Mouse (Mus musculus): ENCODE data around the gene Gna15. TPM values are rescaled to one million over a fixed set of nuclear protein-coding genes. Genes with fewer than 3 reads are reported as not detected.
A peak's percentile ranks its signal among the peaks of the same experiment; 100 is the strongest.

Gna15 gene
- polyA plus RNA-seq, 1 experiment, result 1.5 TPM

DNA sequence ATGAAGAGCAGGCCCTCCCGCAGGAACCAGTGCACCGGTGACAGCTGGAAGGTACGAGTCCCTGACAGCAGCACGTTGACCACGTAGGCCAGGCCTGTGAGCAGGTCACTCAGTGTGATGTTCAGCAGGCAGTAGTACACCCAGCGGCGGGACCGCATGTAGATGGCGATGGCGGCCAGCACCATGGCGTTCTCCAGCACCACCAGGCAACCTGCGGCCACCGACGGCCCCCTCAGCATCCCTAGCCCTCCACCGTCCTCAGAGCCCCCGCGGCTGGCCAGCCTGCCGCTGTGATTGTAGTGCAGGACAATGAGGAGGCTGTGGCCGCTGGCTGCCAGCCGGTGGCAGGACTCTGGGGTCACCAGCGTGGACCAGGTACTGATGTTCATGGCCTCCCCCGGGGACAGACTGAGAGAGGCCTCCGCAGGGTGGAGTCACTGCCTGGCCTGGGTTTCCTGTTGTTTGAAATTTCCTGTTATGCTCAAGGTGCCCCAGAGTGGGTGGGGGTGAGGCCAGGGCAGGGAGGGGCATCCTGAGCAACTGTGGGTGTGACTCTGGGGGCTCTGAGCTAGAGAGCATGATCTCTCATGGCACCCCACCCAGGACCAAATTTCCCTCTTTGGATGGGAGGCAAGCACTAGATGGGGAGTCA is 24.6 kb downstream of the Gna15 start:
- Histone ChIP-seq H3K4me1 (ENCODE audit: control insufficient read depth, insufficient read depth, insufficient read length, low read length) (peaks cover 14% of the 10 kb centered on the region), H3K4me3 (ENCODE audit: low read depth, low read length) (peak overlapping the region; percentile 63), H3K36me3 (ENCODE audit: control insufficient read depth, insufficient read depth, low read length) (no peaks in the 10 kb centered on the region), H3K27ac (ENCODE audit: insufficient read depth, low read depth, low read length) (peak overlapping the region; percentile 61), H3K27me3 (ENCODE audit: control insufficient read depth, insufficient read depth, low read length) (no peaks in the 10 kb centered on the region)
- TF ChIP-seq POLR2A (IDR thresholded peaks at IDR 0.05; ENCODE audit: low read depth, low read length) (no peak), CTCF (IDR thresholded peaks at IDR 0.05; ENCODE audit: extremely low read depth, insufficient read length, insufficient replicate concordance, low read depth, low read length) (no peak)
- WGBS, result 60% methylated on average over 23 of the region's 23 CpGs

DNA sequence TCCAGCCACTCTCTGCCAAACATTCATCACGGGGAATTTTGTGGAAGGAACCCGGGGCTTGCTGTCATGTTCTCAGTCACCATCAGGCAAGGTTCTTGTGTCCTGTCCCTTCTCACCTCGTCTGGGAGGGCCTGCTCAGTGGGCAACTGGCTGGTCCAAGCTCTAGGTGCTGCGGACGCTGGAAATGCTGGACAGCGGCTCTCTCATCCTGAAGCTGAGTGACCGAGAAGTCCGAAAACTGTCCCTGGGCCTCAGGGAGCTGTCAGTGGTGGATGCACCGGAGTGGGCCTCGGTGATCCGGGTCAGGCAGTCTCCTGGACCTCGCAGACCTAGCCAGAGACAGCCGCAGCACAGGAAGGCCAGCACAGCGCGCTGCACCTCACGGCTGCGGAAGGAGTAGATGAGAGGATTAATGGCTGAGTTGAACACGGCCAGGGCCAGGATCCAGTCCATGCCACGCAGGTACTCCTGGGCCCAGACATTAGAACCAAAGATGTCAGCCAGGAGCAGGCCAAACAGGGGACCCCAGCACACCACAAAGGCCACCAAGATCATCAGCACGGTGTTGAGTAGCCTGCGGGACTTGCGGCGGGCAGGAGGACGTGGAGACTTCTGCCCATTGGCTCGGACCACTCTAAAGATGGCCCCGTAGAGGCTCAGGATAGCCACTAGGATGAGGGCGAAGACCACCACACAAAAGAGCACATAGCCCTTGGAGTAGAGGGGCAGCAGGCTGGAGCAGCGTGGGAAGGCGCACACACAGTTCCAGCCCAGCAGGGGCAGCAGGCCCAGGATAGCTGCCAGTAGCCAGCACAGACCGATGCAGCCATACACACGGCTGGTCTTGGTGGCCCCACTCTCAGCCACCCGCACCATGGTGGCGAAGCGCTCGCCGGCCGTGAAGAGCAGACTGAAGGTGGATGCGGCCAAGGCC is 25.4 kb downstream of the Gna15 start:
- no peak for TF ChIP-seq CTCF (IDR thresholded peaks at IDR 0.05; ENCODE audit: extremely low read depth, insufficient read length, insufficient replicate concordance, low read depth, low read length)
- TF ChIP-seq POLR2A (IDR thresholded peaks at IDR 0.05; ENCODE audit: low read depth, low read length), result no peak
- peak overlapping the region; percentile 63 for H3K4me3 ChIP-seq (ENCODE audit: low read depth, low read length)
- peak overlapping the region; percentile 61 for H3K27ac ChIP-seq (ENCODE audit: insufficient read depth, low read depth, low read length)
- WGBS, result 78% methylated on average over 38 of the region's 38 CpGs
- no peaks in the 10 kb centered on the region for H3K36me3 ChIP-seq (ENCODE audit: control insufficient read depth, insufficient read depth, low read length)
- no peaks in the 10 kb centered on the region for H3K27me3 ChIP-seq (ENCODE audit: control insufficient read depth, insufficient read depth, low read length)
- peaks cover 22% of the 10 kb centered on the region for H3K4me1 ChIP-seq (ENCODE audit: control insufficient read depth, insufficient read depth, insufficient read length, low read length)

GRCm38 (mm10) chr10:81497401-81498270 is 26.4 kb downstream of the Gna15 start:
- Histone ChIP-seq H3K4me3 (ENCODE audit: low read depth, low read length) (peak overlapping the region; percentile 63), H3K27me3 (ENCODE audit: control insufficient read depth, insufficient read depth, low read length) (no peaks in the 10 kb centered on the region), H3K27ac (ENCODE audit: insufficient read depth, low read depth, low read length) (no peak overlapping the region), H3K4me1 (ENCODE audit: control insufficient read depth, insufficient read depth, insufficient read length, low read length) (peaks cover 20% of the 10 kb centered on the region), H3K36me3 (ENCODE audit: control insufficient read depth, insufficient read depth, low read length) (peaks cover 5% of the 10 kb centered on the region; the same call in 1 of the 2 replicates)
- WGBS, result 70% methylated on average over 17 of the region's 17 CpGs
- TF ChIP-seq POLR2A (IDR thresholded peaks at IDR 0.05; ENCODE audit: low read depth, low read length) (no peak), CTCF (IDR thresholded peaks at IDR 0.05; ENCODE audit: extremely low read depth, insufficient read length, insufficient replicate concordance, low read depth, low read length) (no peak)

DNA sequence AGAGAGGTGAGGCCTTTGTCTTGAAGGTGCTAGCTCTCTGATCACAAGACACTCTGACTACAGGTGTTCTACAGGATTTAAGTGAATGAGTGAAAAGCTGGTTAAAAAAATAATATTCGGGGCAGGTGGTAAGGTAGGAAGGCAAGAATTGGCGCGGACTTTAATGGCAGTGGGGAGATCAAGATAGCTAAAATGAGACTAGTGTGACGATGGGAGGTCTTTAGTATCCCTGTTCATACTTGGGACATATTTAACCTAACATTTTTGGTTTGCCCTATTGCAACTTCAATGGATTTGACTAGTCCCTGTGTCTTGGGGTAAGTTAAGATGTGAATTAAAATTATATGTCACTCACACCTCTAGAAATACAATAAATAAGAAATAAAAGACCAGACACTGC is 27.1 kb downstream of the Gna15 start:
- WGBS, result 11% methylated on average over 4 of the region's 4 CpGs
- H3K4me3 ChIP-seq (ENCODE audit: low read depth, low read length), result no peak overlapping the region
- peaks cover 12% of the 10 kb centered on the region for H3K36me3 ChIP-seq (ENCODE audit: control insufficient read depth, insufficient read depth, low read length)
- no peaks in the 10 kb centered on the region for H3K27me3 ChIP-seq (ENCODE audit: control insufficient read depth, insufficient read depth, low read length)
- peaks cover 20% of the 10 kb centered on the region for H3K4me1 ChIP-seq (ENCODE audit: control insufficient read depth, insufficient read depth, insufficient read length, low read length)
- no peak overlapping the region for H3K27ac ChIP-seq (ENCODE audit: insufficient read depth, low read depth, low read length)
- TF ChIP-seq POLR2A (IDR thresholded peaks at IDR 0.05; ENCODE audit: low read depth, low read length) (no peak), CTCF (IDR thresholded peaks at IDR 0.05; ENCODE audit: extremely low read depth, insufficient read length, insufficient replicate concordance, low read depth, low read length) (no peak)

- Histone ChIP-seq H3K36me3 (ENCODE audit: control insufficient read depth, insufficient read depth, low read length) (peaks cover 18% of the 10 kb centered on the region), H3K4me3 (ENCODE audit: low read depth, low read length) (peak within 1 kb of the TSS; percentile 82), H3K27ac (ENCODE audit: insufficient read depth, low read depth, low read length) (peak within 1 kb of the TSS; percentile 79), H3K27me3 (ENCODE audit: control insufficient read depth, insufficient read depth, low read length) (no peaks in the 10 kb centered on the region), H3K4me1 (ENCODE audit: control insufficient read depth, insufficient read depth, insufficient read length, low read length) (peaks cover 20% of the 10 kb centered on the region)
- WGBS, result under 1% methylated on average over 45 of the region's 45 CpGs
- TF ChIP-seq POLR2A (IDR thresholded peaks at IDR 0.05; ENCODE audit: low read depth, low read length), result peak; percentile 62; the same call in 1 of the 2 replicates
- no peak for TF ChIP-seq CTCF (IDR thresholded peaks at IDR 0.05; ENCODE audit: extremely low read depth, insufficient read length, insufficient replicate concordance, low read depth, low read length)
Observed at GRCm38 (mm10) chr10:81496264-81496901, 27.6 kb downstream of the Gna15 start, which contains the start of gene Ncln. Ncln (minus strand) TSS chr10:81496392.

- under 1% methylated on average over 41 of the region's 41 CpGs for WGBS
- TF ChIP-seq CTCF (IDR thresholded peaks at IDR 0.05; ENCODE audit: extremely low read depth, insufficient read length, insufficient replicate concordance, low read depth, low read length) (no peak), POLR2A (IDR thresholded peaks at IDR 0.05; ENCODE audit: low read depth, low read length) (no peak)
- Histone ChIP-seq H3K36me3 (ENCODE audit: control insufficient read depth, insufficient read depth, low read length) (peaks cover 24% of the 10 kb centered on the region), H3K27ac (ENCODE audit: insufficient read depth, low read depth, low read length) (peak overlapping the region; percentile 23), H3K27me3 (ENCODE audit: control insufficient read depth, insufficient read depth, low read length) (no peaks in the 10 kb centered on the region), H3K4me3 (ENCODE audit: low read depth, low read length) (peak overlapping the region; percentile 82), H3K4me1 (ENCODE audit: control insufficient read depth, insufficient read depth, insufficient read length, low read length) (peaks cover 20% of the 10 kb centered on the region)
Observed at GRCm38 (mm10) chr10:81495616-81496263, 28.3 kb downstream of the Gna15 start.
